ENCODE assay signal across 8 mouse cellular contexts in the genomic region with DNA sequence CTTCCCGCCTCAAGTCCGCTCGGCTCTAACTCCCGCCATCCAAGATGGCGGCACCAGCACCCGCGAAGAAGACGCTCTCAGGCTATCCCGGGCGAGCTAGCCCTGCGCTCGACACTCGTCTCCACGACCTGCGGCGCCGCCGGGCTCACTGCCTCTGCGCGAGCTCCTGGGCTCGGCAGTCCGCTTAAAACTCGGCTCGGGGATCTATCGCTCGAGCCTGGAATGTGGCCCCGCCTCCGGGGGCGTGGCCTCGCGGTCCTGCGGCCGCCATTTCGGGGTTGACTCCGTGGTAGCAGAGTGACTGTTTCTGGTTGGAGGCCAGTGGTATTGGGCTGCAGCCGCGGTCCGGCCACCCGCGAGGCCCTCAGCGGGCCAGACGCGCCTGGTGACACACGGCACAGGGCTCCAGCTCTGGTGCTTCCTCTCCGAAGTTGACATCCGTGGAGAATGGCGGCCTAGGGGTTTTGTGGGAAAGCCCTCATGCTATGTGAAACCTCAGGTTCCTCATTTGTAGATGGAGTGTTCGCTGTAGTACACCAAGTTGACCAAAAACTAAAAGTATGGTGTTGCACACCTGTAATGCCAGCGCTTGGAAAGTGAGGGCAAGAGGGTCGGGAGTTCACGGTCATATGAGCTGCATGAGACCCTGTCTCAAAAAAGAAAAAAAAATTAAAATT. TPM values are rescaled to one million over a fixed set of nuclear protein-coding genes. Genes with fewer than 3 reads are reported as not detected.
A peak's percentile ranks its signal among the peaks of the same experiment; 100 is the strongest.
DNase-seq lines count a peak whose midpoint lies in the region; ATAC-seq and TF ChIP-seq lines count a peak whose summit lies in the region.

A gene (minus strand): TSS at position 184 of the 677 bp plus-strand sequence.

- peak within 1 kb of the TSS; percentile 84 for H3K4me2 ChIP-seq in embryonic facial prominence, embryonic 15.5 days (replicated peaks)
- peak within 1 kb of the TSS; percentile 87 for H3K4me2 ChIP-seq in kidney, embryonic 14.5 days (replicated peaks; ENCODE audit: low read depth, low read length)
- peak within 1 kb of the TSS; percentile 79 for H3K4me2 ChIP-seq in limb, embryonic 15.5 days

- peak; percentile 86; the same call in 1 of the 2 replicates for TF ChIP-seq POLR2A in bone marrow, adult 2 months (IDR thresholded peaks at IDR 0.05; ENCODE audit: borderline replicate concordance, control insufficient read depth, low read depth, low read length)

- ATAC-seq in embryonic facial prominence, embryonic 15.5 days (ENCODE audit: insufficient number of reproducible peaks, low FRiP score, low TSS enrichment, low read depth), result peak; percentile 99
- ATAC-seq in kidney, embryonic 14.5 days (ENCODE audit: low FRiP score, low TSS enrichment), result peak; percentile 98
- ATAC-seq in limb, embryonic 15.5 days (ENCODE audit: insufficient number of reproducible peaks, low FRiP score, low TSS enrichment, low read depth), result peak; percentile 99

- no peaks in the 10 kb centered on the region for H3K9me3 ChIP-seq in embryonic facial prominence, embryonic 15.5 days (replicated peaks)
- H3K9me3 ChIP-seq in kidney, embryonic 14.5 days (ENCODE audit: control insufficient read depth, low read length), result no peaks in the 10 kb centered on the region
- H3K9me3 ChIP-seq in limb, embryonic 15.5 days, result no peaks in the 10 kb centered on the region

- no peaks in the 10 kb centered on the region for H3K27me3 ChIP-seq in embryonic facial prominence, embryonic 15.5 days
- H3K27me3 ChIP-seq in kidney, embryonic 14.5 days (ENCODE audit: control insufficient read depth, insufficient read depth, low read length), result no peaks in the 10 kb centered on the region
- no peaks in the 10 kb centered on the region for H3K27me3 ChIP-seq in limb, embryonic 15.5 days

- peak; percentile 1; the same call in 1 of the 2 replicates for TF ChIP-seq CTCF in bone marrow, adult 2 months (IDR thresholded peaks at IDR 0.05; ENCODE audit: control insufficient read depth, insufficient read depth, low read length)

- peak within 1 kb of the TSS; percentile 94 for H3K9ac ChIP-seq in embryonic facial prominence, embryonic 15.5 days
- H3K9ac ChIP-seq in kidney, embryonic 14.5 days (ENCODE audit: low read depth, low read length), result peak within 1 kb of the TSS; percentile 99
- H3K9ac ChIP-seq in limb, embryonic 15.5 days, result peak within 1 kb of the TSS; percentile 100

- H3K36me3 ChIP-seq in embryonic facial prominence, embryonic 15.5 days, result no peaks in the 10 kb centered on the region
- H3K36me3 ChIP-seq in kidney, embryonic 14.5 days (ENCODE audit: control insufficient read depth, insufficient read depth, low read length), result no peaks in the 10 kb centered on the region
- no peaks in the 10 kb centered on the region for H3K36me3 ChIP-seq in limb, embryonic 15.5 days

- peak within 1 kb of the TSS; percentile 89 for H3K4me3 ChIP-seq in bone marrow, adult 2 months (replicated peaks; ENCODE audit: control insufficient read depth, low read depth, low read length)
- peak within 1 kb of the TSS; percentile 75 for H3K4me3 ChIP-seq in embryonic facial prominence, embryonic 15.5 days (replicated peaks)
- H3K4me3 ChIP-seq in kidney, embryonic 14.5 days (ENCODE audit: low read length), result peak within 1 kb of the TSS; percentile 100
- peak within 1 kb of the TSS; percentile 99 for H3K4me3 ChIP-seq in limb, embryonic 15.5 days

- H3K27ac ChIP-seq in bone marrow, adult 2 months (ENCODE audit: control insufficient read depth, insufficient read depth, low read depth, low read length, poor library complexity), result peak within 1 kb of the TSS; percentile 99
- H3K27ac ChIP-seq in embryonic facial prominence, embryonic 15.5 days (replicated peaks), result peak within 1 kb of the TSS; percentile 99
- H3K27ac ChIP-seq in kidney, embryonic 14.5 days (ENCODE audit: low read depth, low read length), result peak within 1 kb of the TSS; percentile 99
- peak within 1 kb of the TSS; percentile 99 for H3K27ac ChIP-seq in limb, embryonic 15.5 days

- no peaks in the 10 kb centered on the region; the same call in 1 of the 2 replicates for H3K4me1 ChIP-seq in bone marrow, adult 2 months (ENCODE audit: control insufficient read depth, insufficient read depth, low read length)
- H3K4me1 ChIP-seq in embryonic facial prominence, embryonic 15.5 days, result peaks cover 17% of the 10 kb centered on the region
- peaks cover 9% of the 10 kb centered on the region for H3K4me1 ChIP-seq in kidney, embryonic 14.5 days (ENCODE audit: control insufficient read depth, insufficient read depth, low read length)
- peaks cover 12% of the 10 kb centered on the region for H3K4me1 ChIP-seq in limb, embryonic 15.5 days

- DNase-seq in 416B (ENCODE audit: low read depth), result peak; percentile 97
- peak; percentile 98 for DNase-seq in heart, adult 9 months (ENCODE audit: low spot score in 2 of 2)
- DNase-seq in monocyte, adult 2 months (ENCODE audit: low read depth in 1 of 2, low spot score in 2 of 2), result peak; percentile 94 to 96
- DNase-seq in spleen, postnatal 36 days (ENCODE audit: low spot score in 2 of 2), result peak; percentile 97

- WGBS in bone marrow, adult 2 months, result under 1% methylated on average over 51 of the region's 51 CpGs
- WGBS in embryonic facial prominence, embryonic 15.5 days, result under 1% methylated on average over 51 of the region's 51 CpGs
- WGBS in kidney, embryonic 14.5 days, result under 1% methylated on average over 51 of the region's 51 CpGs
- under 1% methylated on average over 51 of the region's 51 CpGs for WGBS in limb, embryonic 15.5 days

RNA-seq across cellular contexts. Expression of the gene that starts here (rescaled TPM):
- polyA plus RNA-seq in bone marrow, adult 2 months (2011; ENCODE audit: insufficient read depth, insufficient read length, low replicate concordance, missing spikeins), result 55.8 and 65.4 TPM in 2 replicates
- polyA plus RNA-seq in embryonic facial prominence, embryonic 15.5 days (2015; fragmentation: Nextera tagmentation; extraction: Ambion mirVana), result 89.0 and 93.6 TPM in 2 replicates
- polyA plus RNA-seq in kidney, embryonic 14.5 days (2014; fragmentation: Nextera tagmentation; extraction: Ambion mirVana), result 85.9 and 125 TPM in 2 replicates
- 79.5 and 87.3 TPM in 2 replicates for polyA plus RNA-seq in limb, embryonic 15.5 days (2015; fragmentation: Nextera tagmentation; extraction: Ambion mirVana)

Comparison
In these comparisons a context has a peak if more than half of its experiments do, and no peak if none do; other contexts are left out.
1. Peak in every context shown above with its lines: DNase-seq, ATAC-seq, H3K4me3 ChIP-seq and H3K27ac ChIP-seq.